Mouse (Mus musculus) urinary bladder, postnatal 14 days (tissue): ENCODE data around the gene Zfp526.

Experiments
- DNase-seq: peaks from one replicate; pipeline ENCODE4 v3.0.0; 2021; ENCODE audit warnings: low spot score

Gene Zfp526

GRCm38 (mm10) chr7:25209161-25209622 lies 12.0 kb upstream of the Zfp526 start:
- peak; percentile 32 for DNase-seq

GRCm38 (mm10) chr7:25210482-25210881 lies 10.7 kb upstream of the Zfp526 start:
- no peak for DNase-seq

- no peak for DNase-seq
Measured at GRCm38 (mm10) chr7:25213099-25213498, 8.1 kb upstream of the Zfp526 start.

- DNase-seq = no peak
Measured at GRCm38 (mm10) chr7:25214172-25214571, 7.1 kb upstream of the Zfp526 start.

- no peak for DNase-seq
Measured at GRCm38 (mm10) chr7:25217653-25218395, 3.4 kb upstream of the Zfp526 start.

- peak; percentile 39 for DNase-seq
Measured at GRCm38 (mm10) chr7:25218705-25219415, 2.4 kb upstream of the Zfp526 start.

- DNase-seq = no peak
Measured at GRCm38 (mm10) chr7:25219416-25219750, 1.8 kb upstream of the Zfp526 start.

GRCm38 (mm10) chr7:25219756-25220456 lies 1.3 kb upstream of the Zfp526 start:
- peak; percentile 97 for DNase-seq

GRCm38 (mm10) chr7:25220457-25221101 lies 646 bp upstream of the Zfp526 start, which contains the start of gene Dedd2:
Dedd2 (minus strand) TSS chr7:25220615.
- DNase-seq = no peak

GRCm38 (mm10) chr7:25222275-25222967 lies 1.2 kb downstream of the Zfp526 start:
- no peak for DNase-seq

GRCm38 (mm10) chr7:25227523-25228300 lies 6.5 kb downstream of the Zfp526 start:
- no peak for DNase-seq

GRCm38 (mm10) chr7:25230690-25231285 lies 9.6 kb downstream of the Zfp526 start:
- no peak for DNase-seq

GRCm38 (mm10) chr7:25232101-25232648 lies 10.9 kb downstream of the Zfp526 start:
- DNase-seq = no peak

GRCm38 (mm10) chr7:25233061-25233460 lies 11.8 kb downstream of the Zfp526 start:
- no peak for DNase-seq

GRCm38 (mm10) chr7:25235526-25235925 lies 14.3 kb downstream of the Zfp526 start:
- DNase-seq = no peak

GRCm38 (mm10) chr7:25237249-25238014 lies 16.2 kb downstream of the Zfp526 start, which contains the start of gene Gsk3a:
Gsk3a (minus strand) TSS chr7:25237851.
- peak; percentile 99 for DNase-seq

- peak; percentile 92 for DNase-seq
Measured at GRCm38 (mm10) chr7:25238015-25238706, 16.9 kb downstream of the Zfp526 start.

- DNase-seq = peak; percentile 86
Measured at GRCm38 (mm10) chr7:25238829-25239623, 17.8 kb downstream of the Zfp526 start.
